Comparison of ENCODE assay signal across 7 mouse cellular contexts in genomic region chr4:123750152-123750651, GRCm38 (mm10). TPM values are rescaled to one million over a fixed set of nuclear protein-coding genes. Genes with fewer than 3 reads are reported as not detected.
DNase-seq lines count a peak whose midpoint lies in the region; ATAC-seq lines count a peak whose summit lies in the region.

Gene Akirin1, minus strand, starts transcription at chr4:123750345.

- no peaks in the 10 kb centered on the region for H3K27me3 ChIP-seq in intestine, embryonic 16.5 days (replicated peaks; ENCODE audit: control insufficient read depth, insufficient read depth, low read length)
- H3K27me3 ChIP-seq in midbrain, embryonic 11.5 days (ENCODE audit: control insufficient read depth, insufficient read depth, low read length), result no peaks in the 10 kb centered on the region

- no peaks in the 10 kb centered on the region for H3K36me3 ChIP-seq in intestine, embryonic 16.5 days (ENCODE audit: control insufficient read depth, insufficient read depth, low read length)
- H3K36me3 ChIP-seq in midbrain, embryonic 11.5 days (ENCODE audit: control insufficient read depth, insufficient read depth, low read length), result no peaks in the 10 kb centered on the region

- H3K9ac ChIP-seq in intestine, embryonic 16.5 days (ENCODE audit: low read depth, low read length), result peak within 1 kb of the TSS; percentile 89
- peak within 1 kb of the TSS; percentile 91 for H3K9ac ChIP-seq in midbrain, embryonic 11.5 days (ENCODE audit: low read length)

- peak within 1 kb of the TSS; percentile 83 for H3K27ac ChIP-seq in intestine, embryonic 16.5 days (ENCODE audit: low read length)
- H3K27ac ChIP-seq in midbrain, embryonic 11.5 days (ENCODE audit: low read depth, low read length), result peak within 1 kb of the TSS; percentile 89

- no peaks in the 10 kb centered on the region for H3K9me3 ChIP-seq in intestine, embryonic 16.5 days (ENCODE audit: control insufficient read depth, low read length)
- no peaks in the 10 kb centered on the region for H3K9me3 ChIP-seq in midbrain, embryonic 11.5 days (ENCODE audit: control insufficient read depth, low read length)

- H3K4me3 ChIP-seq in intestine, embryonic 16.5 days (ENCODE audit: low read length), result peak within 1 kb of the TSS; percentile 98
- peak within 1 kb of the TSS; percentile 98 for H3K4me3 ChIP-seq in midbrain, embryonic 11.5 days (ENCODE audit: low read depth, low read length)

- H3K4me2 ChIP-seq in intestine, embryonic 16.5 days (ENCODE audit: low read depth, low read length), result peak within 1 kb of the TSS; percentile 75
- H3K4me2 ChIP-seq in midbrain, embryonic 11.5 days, result peak within 1 kb of the TSS; percentile 62

- DNase-seq in adrenal gland, adult 2 months, result peak; percentile 99
- DNase-seq in embryo, embryonic 11.5 days (ENCODE audit: low read depth, low spot score), result peak; percentile 95
- DNase-seq in gastrocnemius, postnatal 4 days (ENCODE audit: low spot score in 2 of 2), result peak; percentile 98 to 99
- DNase-seq in left cerebral cortex, postnatal 36 days (ENCODE audit: low spot score in 2 of 2), result peak; percentile 97 to 98
- DNase-seq in midbrain, embryonic 11.5 days (ENCODE audit: low spot score, missing footprints), result peak; percentile 100
- DNase-seq in skeletal muscle tissue, adult 2 months (ENCODE audit: low read depth, low spot score), result peak; percentile 96

- intact Hi-C loops in left cerebral cortex, postnatal 36 days (cut with DNase I), result loop anchor here (5.0 kb wide), 2 partner anchors 33 to 152 kb away; partner anchors contain the start of genes Mycbp and Ndufs5

- H3K4me1 ChIP-seq in intestine, embryonic 16.5 days (ENCODE audit: control insufficient read depth, insufficient read depth, low read length), result peaks cover 8% of the 10 kb centered on the region
- H3K4me1 ChIP-seq in midbrain, embryonic 11.5 days (ENCODE audit: control insufficient read depth, insufficient read depth, low read length), result peaks cover 13% of the 10 kb centered on the region

- under 1% methylated on average over 33 of the region's 46 CpGs for WGBS in intestine, embryonic 16.5 days
- 0% methylated on average over 42 of the region's 46 CpGs for WGBS in midbrain, embryonic 11.5 days

- ATAC-seq in intestine, embryonic 16.5 days, result peak; percentile 99
- peak; percentile 98 for ATAC-seq in midbrain, embryonic 11.5 days (ENCODE audit: low FRiP score)

RNA-seq across cellular contexts. Expression of gene Akirin1, which starts in this region (rescaled TPM):
- total RNA-seq in adrenal gland, adult 2 months (2021), result 10 to 100 TPM; 60.4 to 76.5 TPM
- polyA plus RNA-seq in adrenal gland, adult 2 months (2012; rRNA removed), result 179 and 200 TPM in 2 replicates
- 10 to 100 TPM; 24.5 to 27.4 TPM for total RNA-seq in gastrocnemius, postnatal 4 days (2021)
- 35.7 and 36.2 TPM in 2 replicates for polyA plus RNA-seq in intestine, embryonic 16.5 days (2015; fragmentation: Nextera tagmentation; extraction: Ambion mirVana)
- total RNA-seq in left cerebral cortex, postnatal 36 days (2021), result 10 to 100 TPM; 60.4 to 64.2 TPM
- polyA plus RNA-seq in midbrain, embryonic 11.5 days (2014; fragmentation: Nextera tagmentation; extraction: Ambion mirVana), result 108 and 120 TPM in 2 replicates

Comparison
In these comparisons a context has a peak if more than half of its experiments do, and no peak if none do; other contexts are left out.
1. Peak in every context shown above with its lines: DNase-seq, ATAC-seq, H3K4me3 ChIP-seq and H3K27ac ChIP-seq.